Mouse (Mus musculus) embryonic fibroblast, embryonic 13.5 days (primary cell): ENCODE results near the gene Txn1.

ENCODE experiments used
- CTCF ChIP-seq: IDR thresholded peaks from 2 replicates; pipeline ENCODE4 v1.5.1; 2011; ENCODE audit warnings: mild to moderate bottlenecking, control low read depth, low read length, moderate library complexity, borderline replicate concordance; ENCODE audit not compliant: insufficient read depth
- POLR2A ChIP-seq: IDR thresholded peaks from 2 replicates; pipeline ENCODE4 v1.6.1; 2011; ENCODE audit warnings: low read depth, mild to moderate bottlenecking, control low read depth, low read length, moderate library complexity

DNA sequence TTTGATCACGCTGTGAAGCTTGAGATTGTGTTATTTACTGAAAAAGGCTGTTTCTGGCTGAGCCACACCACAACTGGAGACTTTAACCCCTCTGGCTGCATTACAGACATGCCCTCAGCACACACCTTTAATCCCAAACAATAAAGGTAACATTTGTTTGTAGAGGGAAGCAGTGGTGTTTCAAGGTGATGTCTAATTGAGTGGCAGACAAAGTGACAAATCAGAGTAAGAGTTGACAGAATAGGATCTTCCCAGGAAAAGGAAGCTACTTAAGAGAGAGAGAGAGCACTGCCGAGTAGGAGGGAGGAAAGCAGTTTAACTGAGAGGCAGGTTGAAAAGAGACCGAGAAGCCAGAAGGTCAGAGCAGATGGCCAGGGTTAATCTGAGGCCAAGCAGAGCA, 47.3 kb upstream of the Txn1 start:
- TF ChIP-seq CTCF, result no peak
- no peak for TF ChIP-seq POLR2A
